ENCODE assay signal across 14 mouse cellular contexts in genomic region chr8:122702301-122702941, GRCm38 (mm10). TPM values are rescaled to one million over a fixed set of nuclear protein-coding genes. Genes with fewer than 3 reads are reported as not detected.
A peak's percentile ranks its signal among the peaks of the same experiment; 100 is the strongest.
DNase-seq lines count a peak whose midpoint lies in the region; ATAC-seq and TF ChIP-seq lines count a peak whose summit lies in the region.
"Had no signal": no experiment of that assay in that cellular context is flagged by ENCODE, and none has a peak within 500 bp of the region (broad histone marks: within the 10 kb centered on the region; RNA-seq: fewer than 3 reads in every experiment).

No protein-coding gene starts in this region.

- TF ChIP-seq POLR2A in MEL (IDR thresholded peaks at IDR 0.05; ENCODE audit: control insufficient read depth in 1 of 2, insufficient read depth in 1 of 2, low read depth in 1 of 2, low read length in 2 of 2, poor library complexity in 1 of 2) = no peak

- peaks cover 23% of the 10 kb centered on the region for H3K79me2 ChIP-seq in MEL (ENCODE audit: control insufficient read depth, insufficient read depth, low read length, poor library complexity)

- peak overlapping the region; percentile 17; the same call in 1 of the 2 replicates for H3K27ac ChIP-seq in liver, embryonic 11.5 days (ENCODE audit: low read depth, low read length)
- H3K27ac ChIP-seq in MEL (ENCODE audit: control insufficient read depth, low read depth, low read length) = peak overlapping the region; percentile 92
- peak overlapping the region; percentile 12; the same call in 1 of the 2 replicates for H3K27ac ChIP-seq in liver, embryonic 15.5 days (replicated peaks)
- H3K27ac ChIP-seq: embryonic facial prominence, embryonic 13.5 days had no signal

- TF ChIP-seq EP300 in MEL (IDR thresholded peaks at IDR 0.05; ENCODE audit: low read depth in 1 of 2, low read length in 2 of 2) = no peak

- intact Hi-C loops in gastrocnemius, postnatal 36 days (cut with DNase I) = no loop called here

- peaks cover 51% of the 10 kb centered on the region for H3K4me1 ChIP-seq in liver, embryonic 11.5 days (replicated peaks; ENCODE audit: control insufficient read depth, insufficient read depth, low read length)
- H3K4me1 ChIP-seq in MEL (ENCODE audit: control insufficient read depth in 1 of 2, insufficient read depth in 2 of 2, low read length in 2 of 2) = peaks cover 25 to 46% of the 10 kb centered on the region in 2 experiments
- peaks cover 77% of the 10 kb centered on the region for H3K4me1 ChIP-seq in liver, embryonic 15.5 days (replicated peaks)

- no peak for TF ChIP-seq RAD21 in MEL (IDR thresholded peaks at IDR 0.05; ENCODE audit: low read depth, low read length)

- WGBS in liver, embryonic 11.5 days = 23% methylated on average over 10 of the region's 10 CpGs
- WGBS in liver, embryonic 15.5 days (ENCODE audit: insufficient replicate concordance) = 16% methylated on average over 10 of the region's 10 CpGs

- no peaks in the 10 kb centered on the region; the same call in 1 of the 2 replicates for H3K27me3 ChIP-seq in liver, embryonic 11.5 days (replicated peaks; ENCODE audit: control insufficient read depth, insufficient read depth, low read length)
- H3K27me3 ChIP-seq in MEL (ENCODE audit: control insufficient read depth in 1 of 2, insufficient read depth in 2 of 2, low read length in 2 of 2) = no peaks in the 10 kb centered on the region
- peaks cover 60% of the 10 kb centered on the region for H3K27me3 ChIP-seq in liver, embryonic 15.5 days

- no peak overlapping the region for H3K4me3 ChIP-seq in liver, embryonic 11.5 days (ENCODE audit: low read depth, low read length)
- no peak overlapping the region for H3K4me3 ChIP-seq in MEL (ENCODE audit: control insufficient read depth in 1 of 2, insufficient read depth in 1 of 2, low read depth in 2 of 2, low read length in 2 of 2)
- no peak overlapping the region for H3K4me3 ChIP-seq in liver, embryonic 15.5 days (replicated peaks)
- H3K4me3 ChIP-seq: embryonic facial prominence, embryonic 13.5 days had no signal

- TF ChIP-seq CTCF in MEL (IDR thresholded peaks at IDR 0.05 in 2 of 3, conservative IDR thresholded peaks at IDR 0.05 in 1 of 3; ENCODE audit: control insufficient read depth in 1 of 3, insufficient read depth in 1 of 3, low read depth in 2 of 3, low read length in 3 of 3, poor library complexity in 1 of 3, severe bottlenecking in 1 of 3) = no peak

- H3K9me3 ChIP-seq in liver, embryonic 11.5 days (ENCODE audit: control insufficient read depth, low read length) = no peaks in the 10 kb centered on the region
- H3K9me3 ChIP-seq in MEL (replicated peaks; ENCODE audit: insufficient read depth, low read length) = no peaks in the 10 kb centered on the region
- H3K9me3 ChIP-seq in liver, embryonic 15.5 days (replicated peaks) = no peaks in the 10 kb centered on the region
- H3K9me3 ChIP-seq: embryonic facial prominence, embryonic 13.5 days had no signal

- DNase-seq in liver, embryonic 11.5 days (ENCODE audit: low spot score) = no peak
- DNase-seq in liver (no peak), MEL (ENCODE audit: low read depth, low spot score) (no peak)
- peak; percentile 76 for DNase-seq in thymus, postnatal 0 days (ENCODE audit: low spot score)
- no peak for DNase-seq in frontal cortex, adult 2 months (ENCODE audit: extremely low spot score in 1 of 2, low spot score in 1 of 2)
- no peak for DNase-seq in kidney, postnatal 4 days
- DNase-seq in gastrocnemius, postnatal 36 days = no peak
- DNase-seq: cerebellum, adult 11-12 months; heart, postnatal 14 days; kidney, adult 2 months; right cerebral cortex, postnatal 4 days had no signal

- ATAC-seq in liver, embryonic 11.5 days (replicated peaks; ENCODE audit: low FRiP score) = no peak
- ATAC-seq in liver, embryonic 15.5 days (ENCODE audit: insufficient read depth) = no peak
- ATAC-seq: midbrain, embryonic 16.5 days had no signal

- no peaks in the 10 kb centered on the region for H3K36me3 ChIP-seq in liver, embryonic 11.5 days (ENCODE audit: control insufficient read depth, insufficient read depth, low read length)
- peaks cover 0 to 37% of the 10 kb centered on the region in 2 experiments; a peak in 2 of 4 replicates for H3K36me3 ChIP-seq in MEL (ENCODE audit: control insufficient read depth in 1 of 2, insufficient read depth in 2 of 2, low read length in 2 of 2)
- H3K36me3 ChIP-seq in liver, embryonic 15.5 days (replicated peaks) = no peaks in the 10 kb centered on the region
- H3K36me3 ChIP-seq: embryonic facial prominence, embryonic 13.5 days had no signal

- H3K4me2 ChIP-seq in liver, embryonic 11.5 days = peak overlapping the region; percentile 17; the same call in 1 of the 2 replicates
- H3K4me2 ChIP-seq in liver, embryonic 15.5 days = peak overlapping the region; percentile 6; the same call in 1 of the 2 replicates
- H3K4me2 ChIP-seq: embryonic facial prominence, embryonic 13.5 days had no signal

- H3K9ac ChIP-seq in liver, embryonic 11.5 days (ENCODE audit: low read depth, low read length) = no peak overlapping the region
- H3K9ac ChIP-seq in MEL (ENCODE audit: control insufficient read depth, low read depth, low read length, poor library complexity, severe bottlenecking) = peak overlapping the region; percentile 43
- H3K9ac ChIP-seq in liver, embryonic 15.5 days = no peak overlapping the region
- H3K9ac ChIP-seq: embryonic facial prominence, embryonic 13.5 days had no signal

TF ChIP-seq in MEL, 35 proteins besides CTCF, POLR2A, EP300 and RAD21:
- no peak for TF ChIP-seq TAL1 (IDR thresholded peaks at IDR 0.05; ENCODE audit: low read length)
- no peak for TF ChIP-seq KAT2A (conservative IDR thresholded peaks at IDR 0.05; ENCODE audit: low read depth, low read length)
- TF ChIP-seq GATA1 (IDR thresholded peaks at IDR 0.05; ENCODE audit: low read depth, low read length) = no peak
- no peak for TF ChIP-seq USF2 (IDR thresholded peaks at IDR 0.05; ENCODE audit: borderline replicate concordance in 1 of 2, insufficient read depth in 1 of 2, low read depth in 1 of 2, low read length in 2 of 2)
- TF ChIP-seq ETS1 (IDR thresholded peaks at IDR 0.05; ENCODE audit: low read depth, low read length) = no peak
- no peak for TF ChIP-seq HCFC1 (IDR thresholded peaks at IDR 0.05; ENCODE audit: low read depth, low read length)

RNA-seq across cellular contexts. Expression of gene Cbfa2t3, which starts 3.5 kb away (rescaled TPM):
- 13.8 and 14.4 TPM in 2 replicates for polyA plus RNA-seq in liver, embryonic 11.5 days (2014; fragmentation: Nextera tagmentation; extraction: Ambion mirVana)
- 10.5 and 11.1 TPM in 2 replicates for total RNA-seq in MEL (2012; rRNA removed)
- 100 to 1,000 TPM in 1 of 2 experiments, not detected in 1; 102 TPM for polyA plus RNA-seq in MEL (2012; ENCODE audit: insufficient read depth in 1 of 2, insufficient read length in 2 of 2, low read depth in 1 of 2, low replicate concordance in 2 of 2, missing spikeins in 1 of 2)
- polyA plus RNA-seq in liver, embryonic 15.5 days (2015; fragmentation: Nextera tagmentation; extraction: Ambion mirVana) = 3.5 and 3.6 TPM in 2 replicates
- polyA plus RNA-seq in thymus, postnatal 0 days (2015; fragmentation: Nextera tagmentation; extraction: Ambion mirVana) = 15.2 and 16.7 TPM in 2 replicates
- 7.7 and 8.6 TPM in 2 replicates for polyA plus RNA-seq in frontal cortex, adult 2 months (2012; rRNA removed)
- total RNA-seq in gastrocnemius, postnatal 36 days (2021) = 10 to 100 TPM; 17.0 to 18.7 TPM

Comparison
In these comparisons a context has a peak if more than half of its experiments do, and no peak if none do; other contexts are left out.
1. H3K27ac ChIP-seq: peak in every context shown above with its lines; median percentile 92 in MEL; 17 in liver, embryonic 11.5 days; 12 in liver, embryonic 15.5 days.